Mouse (Mus musculus) hindbrain, embryonic 16.5 days (tissue): ENCODE measurements at regions not wholly inside any gene's neighbourhood (a gene's known extent, or its start where the extent isn't known, plus 50 kb on each side); places are given as distances from the start of the nearest gene placed in this dataset.
"Not testable (repeated sequence)": the region's sequence is repeated elsewhere in the genome, so short reads cannot be mapped to it uniquely, and the experiment has no call there.

Source experiments
- ATAC-seq: fragments of 200-750 bp; cut with Nextera tagmentation; 2 replicates; pipeline ENCODE4 v1.8.0; 2017; ENCODE audit warnings: moderate TSS enrichment, moderate library complexity
- H3K27ac ChIP-seq: fragments of 300-500 bp; sonication (generic); 2 replicates; pipeline ENCODE4 v1.5.1; 2014; ENCODE audit warnings: low read depth, mild to moderate bottlenecking, control low read depth, low read length, moderate library complexity
- H3K27me3 ChIP-seq: fragments of 300-500 bp; sonication (generic); replicated peaks from 2 replicates; pipeline ENCODE4 v1.6.1; 2014; ENCODE audit warnings: low read length; ENCODE audit not compliant: control insufficient read depth, insufficient read depth
- H3K36me3 ChIP-seq: fragments of 300-500 bp; sonication (generic); 2 replicates; pipeline ENCODE4 v1.6.1; 2014; ENCODE audit warnings: mild to moderate bottlenecking, low read length, moderate library complexity, mixed read lengths; ENCODE audit not compliant: control insufficient read depth, insufficient read depth
- H3K4me1 ChIP-seq: fragments of 300-500 bp; sonication (generic); 2 replicates; pipeline ENCODE4 v1.6.1; 2014; ENCODE audit warnings: low read depth, low read length; ENCODE audit not compliant: control insufficient read depth, insufficient read depth
- H3K4me2 ChIP-seq: fragments of 300-500 bp; sonication (generic); 2 replicates; pipeline ENCODE4 v1.6.1; 2014; ENCODE audit warnings: mild to moderate bottlenecking, low read length, control low read depth, moderate library complexity
- H3K4me3 ChIP-seq: fragments of 300-500 bp; sonication (generic); 2 replicates; pipeline ENCODE4 v1.5.1; 2014; ENCODE audit warnings: mild to moderate bottlenecking, low read length, control low read depth, moderate library complexity
- H3K9ac ChIP-seq: fragments of 300-500 bp; sonication (generic); 2 replicates; pipeline ENCODE4 v1.6.1; 2014; ENCODE audit warnings: low read depth, mild to moderate bottlenecking, control low read depth, low read length, moderate library complexity
- H3K9me3 ChIP-seq: fragments of 300-500 bp; sonication (generic); 2 replicates; pipeline ENCODE4 v1.6.1; 2014; ENCODE audit warnings: mild to moderate bottlenecking, low read length, moderate library complexity; ENCODE audit not compliant: control insufficient read depth
- WGBS: fragments of 180-500 bp; shearing (Covaris S2); extraction: QIAGEN DNeasy Blood & Tissue Kit; methylation state at CpG from one replicate; pipeline ENCODE4 v1.1.7; 2014; 5-methylcytosine and 5-hydroxymethylcytosine counted together

GRCm38 (mm10) chr1:194482001-194482716 lies 135.9 kb upstream of the Plxna2 start:
- no peak overlapping the region for H3K9ac ChIP-seq
- no peak overlapping the region for H3K4me2 ChIP-seq
- H3K4me1 ChIP-seq: no peaks in the 10 kb centered on the region
- no peak overlapping the region for H3K4me3 ChIP-seq
- 64% methylated on average over 6 of the region's 6 CpGs for WGBS
- no peak overlapping the region for H3K27ac ChIP-seq
- no peaks in the 10 kb centered on the region for H3K9me3 ChIP-seq
- no peaks in the 10 kb centered on the region for H3K27me3 ChIP-seq
- ATAC-seq: no peak
- no peaks in the 10 kb centered on the region for H3K36me3 ChIP-seq

GRCm38 (mm10) chr1:194471281-194471680 lies 146.7 kb upstream of the Plxna2 start:
- H3K4me2 ChIP-seq, ATAC-seq, H3K27me3 ChIP-seq, H3K9me3 ChIP-seq, H3K4me3 ChIP-seq, H3K27ac ChIP-seq, H3K4me1 ChIP-seq, H3K9ac ChIP-seq, H3K36me3 ChIP-seq: not testable (repeated sequence)
- 79% methylated on average over 2 of the region's 2 CpGs for WGBS

- Histone ChIP-seq H3K36me3 (no peaks in the 10 kb centered on the region), H3K27me3 (no peaks in the 10 kb centered on the region), H3K4me3 (no peak overlapping the region), H3K9me3 (no peaks in the 10 kb centered on the region), H3K27ac (no peak overlapping the region), H3K9ac (no peak overlapping the region), H3K4me2 (no peak overlapping the region), H3K4me1 (no peaks in the 10 kb centered on the region)
- WGBS: 81% methylated on average over 1 of the region's 1 CpGs
- ATAC-seq: no peak
These were observed 165.5 kb upstream of the Plxna2 start for GRCm38 (mm10) chr1:194452480-194452879.

- Histone ChIP-seq H3K4me1 (no peaks in the 10 kb centered on the region), H3K4me3 (no peak overlapping the region), H3K27ac (no peak overlapping the region), H3K36me3 (no peaks in the 10 kb centered on the region), H3K4me2 (no peak overlapping the region), H3K9ac (no peak overlapping the region), H3K9me3 (no peaks in the 10 kb centered on the region), H3K27me3 (no peaks in the 10 kb centered on the region; the same call in 1 of the 2 replicates)
- WGBS: 100% methylated on average over 1 of the region's 1 CpGs
- no peak for ATAC-seq
These were observed 174.3 kb upstream of the Plxna2 start for GRCm38 (mm10) chr1:194443681-194444080.

GRCm38 (mm10) chr1:194437301-194437700 lies 180.7 kb upstream of the Plxna2 start:
- Histone ChIP-seq H3K4me1 (no peaks in the 10 kb centered on the region), H3K9ac (no peak overlapping the region), H3K27me3 (no peaks in the 10 kb centered on the region; the same call in 1 of the 2 replicates), H3K4me3 (no peak overlapping the region), H3K36me3 (no peaks in the 10 kb centered on the region), H3K4me2 (no peak overlapping the region), H3K9me3 (no peaks in the 10 kb centered on the region), H3K27ac (no peak overlapping the region)
- no peak for ATAC-seq
- 80% methylated on average over 5 of the region's 5 CpGs for WGBS

GRCm38 (mm10) chr1:194435060-194435459 lies 183.0 kb upstream of the Plxna2 start:
- WGBS: 55% methylated on average over 3 of the region's 3 CpGs

GRCm38 (mm10) chr1:194428586-194428985 lies 189.4 kb upstream of the Plxna2 start:
- Histone ChIP-seq H3K9ac (no peak overlapping the region), H3K9me3 (no peaks in the 10 kb centered on the region), H3K4me1 (no peaks in the 10 kb centered on the region), H3K4me2 (no peak overlapping the region), H3K36me3 (no peaks in the 10 kb centered on the region), H3K27ac (no peak overlapping the region), H3K27me3 (no peaks in the 10 kb centered on the region), H3K4me3 (no peak overlapping the region)
- no peak for ATAC-seq
- WGBS: 78% methylated on average over 3 of the region's 3 CpGs

More at GRCm38 (mm10) chr1:194435060-194435459, 183.0 kb upstream of the Plxna2 start:
- H3K9me3 ChIP-seq: no peaks in the 10 kb centered on the region
- H3K4me1 ChIP-seq: no peaks in the 10 kb centered on the region
- no peaks in the 10 kb centered on the region for H3K27me3 ChIP-seq
- no peaks in the 10 kb centered on the region for H3K36me3 ChIP-seq
- no peak for ATAC-seq
- no peak overlapping the region for H3K27ac ChIP-seq
- no peak overlapping the region for H3K4me3 ChIP-seq
- H3K9ac ChIP-seq: no peak overlapping the region
- H3K4me2 ChIP-seq: no peak overlapping the region

- no peak for ATAC-seq
- Histone ChIP-seq H3K4me3 (no peak overlapping the region), H3K27ac (no peak overlapping the region), H3K36me3 (no peaks in the 10 kb centered on the region), H3K27me3 (no peaks in the 10 kb centered on the region), H3K4me2 (no peak overlapping the region), H3K9me3 (no peaks in the 10 kb centered on the region), H3K4me1 (no peaks in the 10 kb centered on the region), H3K9ac (no peak overlapping the region)
- 82% methylated on average over 6 of the region's 6 CpGs for WGBS
These were observed 191.7 kb upstream of the Plxna2 start for GRCm38 (mm10) chr1:194426293-194426692.

GRCm38 (mm10) chr1:194424201-194424600 lies 193.8 kb upstream of the Plxna2 start:
- no peaks in the 10 kb centered on the region for H3K36me3 ChIP-seq
- no peak overlapping the region for H3K27ac ChIP-seq
- 93% methylated on average over 2 of the region's 2 CpGs for WGBS
- no peaks in the 10 kb centered on the region for H3K9me3 ChIP-seq
- ATAC-seq: no peak
- H3K9ac ChIP-seq: no peak overlapping the region
- H3K4me2 ChIP-seq: no peak overlapping the region
- no peaks in the 10 kb centered on the region for H3K27me3 ChIP-seq
- H3K4me1 ChIP-seq: no peaks in the 10 kb centered on the region
- H3K4me3 ChIP-seq: no peak overlapping the region
